Mouse (Mus musculus) urinary bladder, postnatal 14 days (tissue): ENCODE results near the gene C7.

Experiments used
- DNase-seq: peaks from one replicate; pipeline ENCODE4 v3.0.0; 2021; ENCODE audit warnings: low spot score

The C7 gene

GRCm38 (mm10) chr15:5002903-5003302 is 60.6 kb downstream of the C7 start:
- no peak for DNase-seq

GRCm38 (mm10) chr15:4973355-4973754 is 90.2 kb downstream of the C7 start:
- no peak for DNase-seq
